Mouse (Mus musculus) stomach, postnatal 0 days (tissue): ENCODE measurements around the gene Paqr6. TPM values are rescaled to one million over a fixed set of nuclear protein-coding genes. Genes with fewer than 3 reads are reported as not detected.

ENCODE experiments used
- ATAC-seq: fragments of 200-750 bp; cut with Nextera tagmentation; 2 replicates; pipeline ENCODE4 v1.8.0; 2017; ENCODE audit not compliant: low FRiP score, low TSS enrichment
- DNase-seq: peaks from one replicate; pipeline ENCODE4 v3.0.0-alpha.2; 2016; ENCODE audit warnings: low spot score
- H3K27ac ChIP-seq: fragments of 300-500 bp; sonication (generic); replicated peaks from 2 replicates; pipeline ENCODE4 v1.5.1; 2014; ENCODE audit warnings: mild to moderate bottlenecking, control low read depth
- H3K27me3 ChIP-seq: fragments of 300-500 bp; sonication (generic); 2 replicates; pipeline ENCODE4 v1.6.1; 2014; ENCODE audit warnings: low read length; ENCODE audit not compliant: control insufficient read depth, insufficient read depth
- H3K36me3 ChIP-seq: fragments of 300-500 bp; sonication (generic); 2 replicates; pipeline ENCODE4 v1.6.1; 2014; ENCODE audit warnings: low read length, mixed read lengths; ENCODE audit not compliant: control insufficient read depth, insufficient read depth
- H3K4me1 ChIP-seq: fragments of 300-500 bp; sonication (generic); replicated peaks from 2 replicates; pipeline ENCODE4 v1.6.1; 2014; ENCODE audit warnings: antibody characterized with exemption; ENCODE audit not compliant: control insufficient read depth, insufficient read depth
- H3K4me2 ChIP-seq: fragments of 300-500 bp; sonication (generic); replicated peaks from 2 replicates; pipeline ENCODE4 v1.6.1; 2014; ENCODE audit warnings: low read depth, mild to moderate bottlenecking, control low read depth, moderate library complexity
- H3K4me3 ChIP-seq: fragments of 300-500 bp; sonication (generic); 2 replicates; pipeline ENCODE4 v1.5.1; 2014; ENCODE audit warnings: low read depth, low read length, control low read depth
- H3K9ac ChIP-seq: fragments of 300-500 bp; sonication (generic); 2 replicates; pipeline ENCODE4 v1.6.1; 2014; ENCODE audit warnings: mild to moderate bottlenecking, low read length, control low read depth, mixed read lengths
- H3K9me3 ChIP-seq: fragments of 300-500 bp; sonication (generic); 2 replicates; pipeline ENCODE4 v1.6.1; 2016; ENCODE audit warnings: low read length; ENCODE audit not compliant: control insufficient read depth
- CTCF ChIP-seq: IDR thresholded peaks from 2 replicates; pipeline ENCODE4 v1.5.1; 2016; ENCODE audit warnings: antibody characterized with exemption, low read depth, mild to moderate bottlenecking, moderate library complexity
- EP300 ChIP-seq: optimal IDR thresholded peaks from 2 replicates; pipeline ENCODE3; 2016; ENCODE audit warnings: antibody characterized with exemption
- WGBS: fragments of 180-500 bp; shearing (Covaris S2); extraction: QIAGEN DNeasy Blood & Tissue Kit; methylation state at CpG from one replicate; pipeline ENCODE4 v1.1.7; 2014; 5-methylcytosine and 5-hydroxymethylcytosine counted together
- polyA plus RNA-seq: library from polyadenylated mRNA; unstranded; fragments of >200 nt; fragmentation: Nextera tagmentation; extraction: Ambion mirVana; gene quantifications from 2 replicates; pipeline ENCODE4 v1.2.1, GENCODE M21; 2015

Gene Paqr6
- polyA plus RNA-seq, 1 experiment from 2014 or later: 12.3 TPM

DNA sequence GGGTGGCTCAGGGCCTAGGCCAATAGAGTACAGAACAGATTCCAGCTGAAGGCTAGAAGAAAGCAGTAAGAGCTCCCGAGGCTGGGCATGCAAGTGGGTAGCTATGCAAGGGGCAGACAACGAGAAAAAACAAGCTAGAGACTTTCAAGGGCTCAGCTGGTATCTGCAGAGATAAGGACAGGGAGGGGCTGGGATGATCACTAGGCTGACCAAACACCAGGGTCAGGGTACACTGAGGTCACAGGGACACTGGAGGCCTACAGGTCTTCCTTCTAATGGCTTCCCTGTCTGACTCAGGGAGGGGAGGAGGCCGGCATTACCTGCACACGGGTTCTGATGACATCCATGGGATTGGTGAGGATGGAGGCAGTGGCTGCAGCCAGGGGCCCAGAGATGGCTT is 51.3 kb downstream of the Paqr6 start:
- H3K36me3 ChIP-seq: peaks cover 18% of the 10 kb centered on the region
- peak; percentile 32 for DNase-seq
- H3K9me3 ChIP-seq: no peaks in the 10 kb centered on the region

DNA sequence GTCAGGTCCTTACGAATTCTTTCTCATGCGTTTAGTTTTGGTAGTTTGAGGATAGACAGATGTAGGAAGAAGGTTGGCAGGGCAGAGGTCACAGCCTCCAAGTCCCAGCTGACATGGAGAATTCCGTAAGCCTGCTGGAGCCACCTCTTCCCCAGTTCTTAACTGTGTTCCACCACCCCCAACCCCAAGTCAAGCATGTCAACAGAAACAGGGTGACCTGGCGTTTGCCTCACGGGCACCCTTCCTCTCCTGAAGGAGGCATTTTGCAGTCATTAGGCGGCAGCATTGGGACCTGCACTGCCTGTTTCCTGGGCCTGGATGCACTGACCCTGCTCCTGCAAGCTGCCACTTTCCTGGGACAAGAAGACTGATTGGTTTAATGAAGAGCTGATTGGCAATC is 53.6 kb downstream of the Paqr6 start:
- H3K36me3 ChIP-seq: peaks cover 18% of the 10 kb centered on the region
- whole genome bisulfite sequencing: 70% methylated on average over 6 of the region's 6 CpGs

More for the DNA sequence above, 51.3 kb downstream of the Paqr6 start:
- H3K4me2 ChIP-seq: no peak overlapping the region
- no peaks in the 10 kb centered on the region for H3K4me1 ChIP-seq
- no peaks in the 10 kb centered on the region for H3K27me3 ChIP-seq
- H3K9ac ChIP-seq: peak overlapping the region; percentile 35
- ATAC-seq: peak; percentile 78
- H3K27ac ChIP-seq: peak overlapping the region; percentile 35; the same call in 1 of the 2 replicates
- TF ChIP-seq EP300: no peak
- no peak overlapping the region for H3K4me3 ChIP-seq
- WGBS: 53% methylated on average over 4 of the region's 4 CpGs

More for the DNA sequence above, 53.6 kb downstream of the Paqr6 start:
- no peak for TF ChIP-seq EP300
- 0 out of 2 replicates have a peak, but pooled peaks have one; percentile 9 for TF ChIP-seq CTCF
- DNase-seq: no peak
- Histone ChIP-seq H3K4me3 (no peak overlapping the region), H3K27ac (no peak overlapping the region), H3K4me1 (0 out of 2 replicates have a peak, but pooled peaks cover 4% of the 10 kb centered on the region), H3K9ac (no peak overlapping the region), H3K4me2 (no peak overlapping the region), H3K9me3 (no peaks in the 10 kb centered on the region), H3K27me3 (no peaks in the 10 kb centered on the region)
- no peak for ATAC-seq

Other genes with a start within 250 kb of the Paqr6 start
- gene Mef2d, start 222.2 kb upstream of the Paqr6 start, polyA plus RNA-seq: 10.6 and 13.0 TPM in 2 replicates
- gene Rhbg, start 109.9 kb upstream of the Paqr6 start, polyA plus RNA-seq: 19.4 and 27.0 TPM in 2 replicates
- 0.36 and 2.0 TPM in 2 replicates for gene Gm38392, start 77.4 kb upstream of the Paqr6 start, polyA plus RNA-seq
- 9.1 and 9.3 TPM in 2 replicates for gene Tsacc, start 67.6 kb upstream of the Paqr6 start, polyA plus RNA-seq
- 230 and 233 TPM in 2 replicates for gene Cct3, start 67.5 kb upstream of the Paqr6 start, polyA plus RNA-seq
- 161 and 166 TPM in 2 replicates for gene Glmp, start 39.6 kb upstream of the Paqr6 start, polyA plus RNA-seq
- gene Tmem79, start 28.4 kb upstream of the Paqr6 start, polyA plus RNA-seq: 51.9 and 54.1 TPM in 2 replicates
- gene Smg5, start 28.3 kb upstream of the Paqr6 start, polyA plus RNA-seq: 15.9 and 19.0 TPM in 2 replicates
- 199 and 225 TPM in 2 replicates for gene Bglap3, start 8.2 kb downstream of the Paqr6 start, polyA plus RNA-seq
- gene Bglap2, start 14.1 kb downstream of the Paqr6 start, polyA plus RNA-seq: 20.1 and 24.9 TPM in 2 replicates
- 0.64 TPM in 1 of 2 replicates, not detected in the other for gene Bglap, start 19.9 kb downstream of the Paqr6 start, polyA plus RNA-seq
- gene Pmf1, start 45.7 kb downstream of the Paqr6 start, polyA plus RNA-seq: 55.6 and 58.1 TPM in 2 replicates
- 9.7 and 9.8 TPM in 2 replicates for gene Slc25a44, start 60.6 kb downstream of the Paqr6 start, polyA plus RNA-seq
- 27.9 and 32.7 TPM in 2 replicates for gene Sema4a, start 96.6 kb downstream of the Paqr6 start, polyA plus RNA-seq
- 250 and 267 TPM in 2 replicates for gene Lmna, start 145.4 kb downstream of the Paqr6 start, polyA plus RNA-seq
- 3.3 and 3.4 TPM in 2 replicates for gene Mex3a, start 167.8 kb downstream of the Paqr6 start, polyA plus RNA-seq
- 252 and 271 TPM in 2 replicates for gene Rab25, start 183.7 kb downstream of the Paqr6 start, polyA plus RNA-seq
- 154 and 157 TPM in 2 replicates for gene Lamtor2, start 188.5 kb downstream of the Paqr6 start, polyA plus RNA-seq
- gene Ubqln4, start 189.2 kb downstream of the Paqr6 start, polyA plus RNA-seq: 19.5 and 21.8 TPM in 2 replicates
- gene Ssr2, start 211.3 kb downstream of the Paqr6 start, polyA plus RNA-seq: 257 and 271 TPM in 2 replicates
- 29.0 and 33.0 TPM in 2 replicates for gene Arhgef2, start 241.4 kb downstream of the Paqr6 start, polyA plus RNA-seq